Mouse (Mus musculus): ENCODE measurements around the gene Nptx1. TPM values are rescaled to one million over a fixed set of nuclear protein-coding genes. Genes with fewer than 3 reads are reported as not detected.

Gene Nptx1
- polyA plus RNA-seq (2014; fragmentation: Nextera tagmentation; extraction: Ambion mirVana): 23.7 and 27.4 TPM in 2 replicates

GRCm38 (mm10) chr11:119547183-119547921, at the start of gene Nptx1:
Gene Nptx1 (minus strand): TSS chr11:119547753.
- 0 out of 2 replicates have a peak, but pooled peaks cover 3% of the 10 kb centered on the region for H3K27me3 ChIP-seq (ENCODE audit: control insufficient read depth, insufficient read depth, low read length)
- H3K4me1 ChIP-seq (ENCODE audit: control insufficient read depth, insufficient read depth, low read length): peaks cover 54% of the 10 kb centered on the region
- H3K9me3 ChIP-seq (ENCODE audit: control insufficient read depth, low read length): no peaks in the 10 kb centered on the region
- peak within 1 kb of the TSS; percentile 76 for H3K9ac ChIP-seq (replicated peaks; ENCODE audit: low read depth, low read length)
- peak within 1 kb of the TSS; percentile 97 for H3K4me2 ChIP-seq (ENCODE audit: low read depth, low read length)
- H3K4me3 ChIP-seq (ENCODE audit: low read depth, low read length): peak within 1 kb of the TSS; percentile 76
- ATAC-seq (ENCODE audit: low read depth): peak; percentile 57
- H3K27ac ChIP-seq (ENCODE audit: low read depth, low read length): peak within 1 kb of the TSS; percentile 55
- WGBS: under 1% methylated on average over 85 of the region's 90 CpGs
- H3K36me3 ChIP-seq (ENCODE audit: control insufficient read depth, insufficient read depth, low read length): no peaks in the 10 kb centered on the region

GRCm38 (mm10) chr11:119593966-119594365, 46.4 kb upstream of the Nptx1 start:
- Histone ChIP-seq H3K4me3 (ENCODE audit: low read depth, low read length) (no peak overlapping the region), H3K4me1 (ENCODE audit: control insufficient read depth, insufficient read depth, low read length) (0 out of 2 replicates have a peak, but pooled peaks cover 8% of the 10 kb centered on the region), H3K4me2 (ENCODE audit: low read depth, low read length) (no peak overlapping the region), H3K9ac (replicated peaks; ENCODE audit: low read depth, low read length) (no peak overlapping the region), H3K27me3 (ENCODE audit: control insufficient read depth, insufficient read depth, low read length) (no peaks in the 10 kb centered on the region), H3K27ac (ENCODE audit: low read depth, low read length) (no peak overlapping the region), H3K36me3 (ENCODE audit: control insufficient read depth, insufficient read depth, low read length) (no peaks in the 10 kb centered on the region), H3K9me3 (ENCODE audit: control insufficient read depth, low read length) (no peaks in the 10 kb centered on the region)
- no peak for ATAC-seq (ENCODE audit: low read depth)
- WGBS: 34% methylated on average over 3 of the region's 3 CpGs

- Histone ChIP-seq H3K4me1 (ENCODE audit: control insufficient read depth, insufficient read depth, low read length) (peaks cover 13% of the 10 kb centered on the region; the same call in 1 of the 2 replicates), H3K4me3 (ENCODE audit: low read depth, low read length) (no peak overlapping the region), H3K36me3 (ENCODE audit: control insufficient read depth, insufficient read depth, low read length) (no peaks in the 10 kb centered on the region), H3K4me2 (ENCODE audit: low read depth, low read length) (no peak overlapping the region), H3K9ac (replicated peaks; ENCODE audit: low read depth, low read length) (no peak overlapping the region), H3K27ac (ENCODE audit: low read depth, low read length) (no peak overlapping the region), H3K27me3 (ENCODE audit: control insufficient read depth, insufficient read depth, low read length) (no peaks in the 10 kb centered on the region), H3K9me3 (ENCODE audit: control insufficient read depth, low read length) (no peaks in the 10 kb centered on the region)
- 90% methylated on average over 7 of the region's 7 CpGs for WGBS
- no peak for ATAC-seq (ENCODE audit: low read depth)
These were observed 41.7 kb upstream of the Nptx1 start for GRCm38 (mm10) chr11:119589242-119589641.

- ATAC-seq (ENCODE audit: low read depth): no peak
- no peak overlapping the region for H3K9ac ChIP-seq (replicated peaks; ENCODE audit: low read depth, low read length)
- H3K4me1 ChIP-seq (ENCODE audit: control insufficient read depth, insufficient read depth, low read length): peaks cover 5% of the 10 kb centered on the region; the same call in 1 of the 2 replicates
- no peaks in the 10 kb centered on the region for H3K27me3 ChIP-seq (ENCODE audit: control insufficient read depth, insufficient read depth, low read length)
- 64% methylated on average over 5 of the region's 5 CpGs for WGBS
- H3K4me2 ChIP-seq (ENCODE audit: low read depth, low read length): no peak overlapping the region
- no peaks in the 10 kb centered on the region for H3K9me3 ChIP-seq (ENCODE audit: control insufficient read depth, low read length)
- no peaks in the 10 kb centered on the region for H3K36me3 ChIP-seq (ENCODE audit: control insufficient read depth, insufficient read depth, low read length)
- peak overlapping the region; percentile 55 for H3K27ac ChIP-seq (ENCODE audit: low read depth, low read length)
- H3K4me3 ChIP-seq (ENCODE audit: low read depth, low read length): no peak overlapping the region
These were observed 39.6 kb upstream of the Nptx1 start for GRCm38 (mm10) chr11:119587112-119587511.

- Histone ChIP-seq H3K4me1 (ENCODE audit: control insufficient read depth, insufficient read depth, low read length) (peaks cover 5% of the 10 kb centered on the region; the same call in 1 of the 2 replicates), H3K9ac (replicated peaks; ENCODE audit: low read depth, low read length) (no peak overlapping the region), H3K4me2 (ENCODE audit: low read depth, low read length) (no peak overlapping the region), H3K4me3 (ENCODE audit: low read depth, low read length) (no peak overlapping the region), H3K36me3 (ENCODE audit: control insufficient read depth, insufficient read depth, low read length) (no peaks in the 10 kb centered on the region), H3K27ac (ENCODE audit: low read depth, low read length) (no peak overlapping the region; the same call in 1 of the 2 replicates), H3K27me3 (ENCODE audit: control insufficient read depth, insufficient read depth, low read length) (no peaks in the 10 kb centered on the region), H3K9me3 (ENCODE audit: control insufficient read depth, low read length) (no peaks in the 10 kb centered on the region)
- ATAC-seq (ENCODE audit: low read depth): no peak
- WGBS: 73% methylated on average over 4 of the region's 4 CpGs
These were observed 39.0 kb upstream of the Nptx1 start for GRCm38 (mm10) chr11:119586511-119586910.

GRCm38 (mm10) chr11:119577721-119578120, 30.2 kb upstream of the Nptx1 start:
- no peaks in the 10 kb centered on the region for H3K27me3 ChIP-seq (ENCODE audit: control insufficient read depth, insufficient read depth, low read length)
- H3K27ac ChIP-seq (ENCODE audit: low read depth, low read length): no peak overlapping the region
- no peak for ATAC-seq (ENCODE audit: low read depth)
- H3K9me3 ChIP-seq (ENCODE audit: control insufficient read depth, low read length): no peaks in the 10 kb centered on the region
- H3K4me2 ChIP-seq (ENCODE audit: low read depth, low read length): no peak overlapping the region
- no peak overlapping the region for H3K4me3 ChIP-seq (ENCODE audit: low read depth, low read length)
- no peaks in the 10 kb centered on the region for H3K36me3 ChIP-seq (ENCODE audit: control insufficient read depth, insufficient read depth, low read length)
- H3K4me1 ChIP-seq (ENCODE audit: control insufficient read depth, insufficient read depth, low read length): 0 out of 2 replicates have a peak, but pooled peaks cover 5% of the 10 kb centered on the region
- 88% methylated on average over 2 of the region's 2 CpGs for WGBS
- no peak overlapping the region for H3K9ac ChIP-seq (replicated peaks; ENCODE audit: low read depth, low read length)

- H3K27ac ChIP-seq (ENCODE audit: low read depth, low read length): no peak overlapping the region
- ATAC-seq (ENCODE audit: low read depth): no peak
- H3K9ac ChIP-seq (replicated peaks; ENCODE audit: low read depth, low read length): no peak overlapping the region
- no peak overlapping the region for H3K4me2 ChIP-seq (ENCODE audit: low read depth, low read length)
- no peaks in the 10 kb centered on the region for H3K9me3 ChIP-seq (ENCODE audit: control insufficient read depth, low read length)
- 21% methylated on average over 4 of the region's 4 CpGs for WGBS
- 0 out of 2 replicates have a peak, but pooled peaks cover 5% of the 10 kb centered on the region for H3K4me1 ChIP-seq (ENCODE audit: control insufficient read depth, insufficient read depth, low read length)
- no peaks in the 10 kb centered on the region for H3K27me3 ChIP-seq (ENCODE audit: control insufficient read depth, insufficient read depth, low read length)
- H3K4me3 ChIP-seq (ENCODE audit: low read depth, low read length): no peak overlapping the region
- no peaks in the 10 kb centered on the region for H3K36me3 ChIP-seq (ENCODE audit: control insufficient read depth, insufficient read depth, low read length)
These were observed 29.3 kb upstream of the Nptx1 start for GRCm38 (mm10) chr11:119576855-119577254.

- H3K27ac ChIP-seq (ENCODE audit: low read depth, low read length): no peak overlapping the region
- no peak for ATAC-seq (ENCODE audit: low read depth)
- no peak overlapping the region; the same call in 1 of the 2 replicates for H3K9ac ChIP-seq (replicated peaks; ENCODE audit: low read depth, low read length)
- 0 out of 2 replicates have a peak, but pooled peaks cover 4% of the 10 kb centered on the region for H3K4me1 ChIP-seq (ENCODE audit: control insufficient read depth, insufficient read depth, low read length)
- no peaks in the 10 kb centered on the region for H3K9me3 ChIP-seq (ENCODE audit: control insufficient read depth, low read length)
- no peak overlapping the region for H3K4me2 ChIP-seq (ENCODE audit: low read depth, low read length)
- no peak overlapping the region for H3K4me3 ChIP-seq (ENCODE audit: low read depth, low read length)
- no peaks in the 10 kb centered on the region for H3K36me3 ChIP-seq (ENCODE audit: control insufficient read depth, insufficient read depth, low read length)
- no peaks in the 10 kb centered on the region for H3K27me3 ChIP-seq (ENCODE audit: control insufficient read depth, insufficient read depth, low read length)
- 44% methylated on average over 15 of the region's 15 CpGs for WGBS
These were observed 24.9 kb upstream of the Nptx1 start for GRCm38 (mm10) chr11:119572316-119573010.

- WGBS: 60% methylated on average over 5 of the region's 5 CpGs
- Histone ChIP-seq H3K4me3 (ENCODE audit: low read depth, low read length) (no peak overlapping the region), H3K27ac (ENCODE audit: low read depth, low read length) (no peak overlapping the region), H3K4me2 (ENCODE audit: low read depth, low read length) (no peak overlapping the region), H3K27me3 (ENCODE audit: control insufficient read depth, insufficient read depth, low read length) (no peaks in the 10 kb centered on the region), H3K36me3 (ENCODE audit: control insufficient read depth, insufficient read depth, low read length) (no peaks in the 10 kb centered on the region), H3K9me3 (ENCODE audit: control insufficient read depth, low read length) (no peaks in the 10 kb centered on the region), H3K4me1 (ENCODE audit: control insufficient read depth, insufficient read depth, low read length) (peaks cover 6% of the 10 kb centered on the region; the same call in 1 of the 2 replicates), H3K9ac (replicated peaks; ENCODE audit: low read depth, low read length) (no peak overlapping the region)
- ATAC-seq (ENCODE audit: low read depth): no peak
These were observed 18.6 kb upstream of the Nptx1 start for GRCm38 (mm10) chr11:119566188-119566587.
